Mouse (Mus musculus): ENCODE measurements around the gene Il4ra.

GRCm38 (mm10) chr7:125604362-125605319 lies 52.7 kb downstream of the Il4ra start:
- TF ChIP-seq GATA1 (IDR thresholded peaks at IDR 0.05; ENCODE audit: borderline replicate concordance, low read length) = no peak
- TF ChIP-seq FLI1 (IDR thresholded peaks at IDR 0.05; ENCODE audit: low read length) = no peak
